Mouse (Mus musculus) thymus, adult 2 months (tissue): ENCODE results near the gene Efna1. TPM values are rescaled to one million over a fixed set of nuclear protein-coding genes. Genes with fewer than 3 reads are reported as not detected.

Experiments
- DNase-seq: peaks from one replicate; pipeline ENCODE4 v3.0.0; 2021
- H3K27ac ChIP-seq: fragments of 200-500 bp; 2 replicates; pipeline ENCODE4 v1.5.1; 2012; ENCODE audit warnings: low read length, control low read depth; ENCODE audit not compliant: control insufficient read depth, insufficient read depth
- H3K27me3 ChIP-seq: fragments of 200-500 bp; 2 replicates; pipeline ENCODE4 v1.6.1; 2012; ENCODE audit warnings: mild to moderate bottlenecking, low read length, moderate library complexity, mixed read lengths; ENCODE audit not compliant: control insufficient read depth, insufficient read depth
- H3K36me3 ChIP-seq: fragments of 200-500 bp; 2 replicates; pipeline ENCODE4 v1.6.1; 2012; ENCODE audit warnings: mild to moderate bottlenecking, low read length, moderate library complexity; ENCODE audit not compliant: control insufficient read depth, insufficient read depth
- H3K4me1 ChIP-seq: fragments of 200-500 bp; replicated peaks from 2 replicates; pipeline ENCODE4 v1.6.1; 2012; ENCODE audit warnings: low read length; ENCODE audit not compliant: control insufficient read depth, insufficient read depth
- H3K4me3 ChIP-seq: fragments of 200-500 bp; 2 replicates; pipeline ENCODE4 v1.5.1; 2012; ENCODE audit warnings: mild to moderate bottlenecking, low read length, control low read depth, moderate library complexity; ENCODE audit not compliant: control insufficient read depth, insufficient read depth
- CTCF ChIP-seq: fragments of 200-500 bp; IDR thresholded peaks from 2 replicates; pipeline ENCODE4 v1.5.1; 2012; ENCODE audit warnings: mild to moderate bottlenecking, control low read depth, low read length, moderate library complexity, borderline replicate concordance; ENCODE audit not compliant: control insufficient read depth, poor library complexity, insufficient read depth; ENCODE audit errors: extremely low read depth
- POLR2A ChIP-seq: fragments of 200-500 bp; IDR thresholded peaks from 2 replicates; pipeline ENCODE4 v1.6.1; 2012; ENCODE audit warnings: mild to moderate bottlenecking, low read length, control low read depth, moderate library complexity; ENCODE audit not compliant: control insufficient read depth, poor library complexity, insufficient read depth; ENCODE audit errors: extremely low read depth
- WGBS: fragments of 180-500 bp; shearing (Covaris S2); methylation state at CpG from one replicate; pipeline ENCODE4 v1.1.7; 2018; 5-methylcytosine and 5-hydroxymethylcytosine counted together
- polyA plus RNA-seq: library from polyadenylated mRNA; depleted of rRNA; stranded (reverse); fragments of >200 nt; gene quantifications from 2 replicates; pipeline ENCODE4 v1.2.3, GENCODE M21; 2012

The Efna1 gene
- polyA plus RNA-seq, 1 experiment, result 9.7 TPM

- Histone ChIP-seq H3K4me1 (no peaks in the 10 kb centered on the region), H3K27me3 (no peaks in the 10 kb centered on the region), H3K4me3 (no peak within 1 kb of the TSS), H3K36me3 (no peaks in the 10 kb centered on the region), H3K27ac (no peak within 1 kb of the TSS)
- no peak for DNase-seq
- TF ChIP-seq CTCF (no peak), POLR2A (no peak)
- WGBS, result 79% methylated on average over 7 of the region's 7 CpGs
Measured at GRCm38 (mm10) chr3:89259076-89259475, 21.9 kb downstream of the Efna1 start, which contains the start of gene Dpm3. Dpm3 (plus strand) TSS chr3:89259358.

GRCm38 (mm10) chr3:89256177-89256576 is 24.8 kb downstream of the Efna1 start:
- WGBS, result 83% methylated on average over 5 of the region's 5 CpGs
- no peak overlapping the region for H3K27ac ChIP-seq
- no peak for DNase-seq
- no peaks in the 10 kb centered on the region for H3K36me3 ChIP-seq
- TF ChIP-seq POLR2A, result no peak
- TF ChIP-seq CTCF, result no peak
- no peaks in the 10 kb centered on the region for H3K27me3 ChIP-seq
- no peak overlapping the region for H3K4me3 ChIP-seq
- H3K4me1 ChIP-seq, result peaks cover 10% of the 10 kb centered on the region

GRCm38 (mm10) chr3:89254994-89255393 is 25.9 kb downstream of the Efna1 start:
- no peak for DNase-seq
- 95% methylated on average over 5 of the region's 5 CpGs for WGBS
- H3K4me1 ChIP-seq, result peaks cover 18% of the 10 kb centered on the region
- H3K27ac ChIP-seq, result no peak overlapping the region
- H3K36me3 ChIP-seq, result no peaks in the 10 kb centered on the region
- H3K4me3 ChIP-seq, result no peak overlapping the region
- no peak for TF ChIP-seq POLR2A
- no peak for TF ChIP-seq CTCF
- H3K27me3 ChIP-seq, result no peaks in the 10 kb centered on the region

GRCm38 (mm10) chr3:89251365-89251895 is 29.5 kb downstream of the Efna1 start:
- H3K4me3 ChIP-seq, result peak overlapping the region; percentile 46
- 3% methylated on average over 17 of the region's 17 CpGs for WGBS
- peaks cover 28% of the 10 kb centered on the region for H3K4me1 ChIP-seq
- TF ChIP-seq CTCF (no peak), POLR2A (no peak)
- H3K27ac ChIP-seq, result no peak overlapping the region
- H3K36me3 ChIP-seq, result no peaks in the 10 kb centered on the region
- DNase-seq, result peak; percentile 81
- H3K27me3 ChIP-seq, result no peaks in the 10 kb centered on the region

- WGBS, result 13% methylated on average over 7 of the region's 7 CpGs
- Histone ChIP-seq H3K36me3 (no peaks in the 10 kb centered on the region), H3K4me1 (peaks cover 31% of the 10 kb centered on the region), H3K4me3 (no peak overlapping the region), H3K27me3 (no peaks in the 10 kb centered on the region), H3K27ac (peak overlapping the region; percentile 39; the same call in 1 of the 2 replicates)
- TF ChIP-seq POLR2A (no peak), CTCF (peak; percentile 22; the same call in 1 of the 2 replicates)
- DNase-seq, result peak; percentile 72
Measured at GRCm38 (mm10) chr3:89250435-89251040, 30.4 kb downstream of the Efna1 start.

- no peak for DNase-seq
- Histone ChIP-seq H3K4me1 (peaks cover 49% of the 10 kb centered on the region), H3K27me3 (no peaks in the 10 kb centered on the region), H3K36me3 (no peaks in the 10 kb centered on the region), H3K27ac (no peak overlapping the region), H3K4me3 (no peak overlapping the region)
- TF ChIP-seq POLR2A, result no peak
- no peak for TF ChIP-seq CTCF
- WGBS, result 50% methylated on average over 4 of the region's 4 CpGs
Measured at GRCm38 (mm10) chr3:89247466-89247865, 33.5 kb downstream of the Efna1 start.
